Mouse (Mus musculus): ENCODE measurements around the gene Nts. TPM values are rescaled to one million over a fixed set of nuclear protein-coding genes. Genes with fewer than 3 reads are reported as not detected.
A peak's percentile ranks its signal among the peaks of the same experiment; 100 is the strongest.
"Not testable (repeated sequence)": the region's sequence is repeated elsewhere in the genome, so short reads cannot be mapped to it uniquely, and the experiment has no call there.

Nts gene
- not detected for total RNA-seq (2021)
- long read RNA-seq, experiment 1: 0 reads
- long read RNA-seq, experiment 2: 0 reads

DNA sequence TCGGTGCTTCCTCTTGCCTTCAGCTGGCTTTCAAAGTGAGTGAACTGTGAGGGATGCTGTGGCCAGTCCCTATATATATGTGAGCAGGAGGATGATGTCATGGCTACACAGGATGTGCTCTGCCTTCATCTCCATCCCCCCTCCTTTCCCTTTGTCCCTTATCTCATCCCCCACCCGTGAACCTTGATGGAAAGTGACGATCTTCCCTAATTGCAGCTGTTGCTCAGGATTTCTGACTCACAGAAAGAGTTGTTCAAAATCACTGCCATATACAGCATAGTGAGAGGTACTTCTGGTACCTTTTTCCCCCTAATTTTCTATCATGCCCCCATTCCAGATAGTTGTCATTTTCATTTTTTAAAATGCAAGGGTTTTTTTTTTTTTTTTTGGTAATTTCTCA is at the start of gene Nts:
TSS of gene Nts (minus strand) at position 101 of the 400 bp plus-strand sequence.
- TF ChIP-seq CTCF (IDR thresholded peaks at IDR 0.05): no peak
- Histone ChIP-seq H3K4me3 (no peak within 1 kb of the TSS), H3K27ac (no peak within 1 kb of the TSS)
- DNase-seq: no peak
- intact Hi-C loops (cut with DNase I): loop anchor here (5.0 kb wide), 1 partner anchor 332 kb away; no protein-coding TSS in a partner anchor

- Histone ChIP-seq H3K4me3 (no peak overlapping the region), H3K27ac (no peak overlapping the region)
- no peak for DNase-seq
- intact Hi-C loops (cut with DNase I): no loop called here
- TF ChIP-seq CTCF (IDR thresholded peaks at IDR 0.05): no peak
Observed at GRCm38 (mm10) chr10:102527901-102528300, 37.6 kb upstream of the Nts start.

- no peak for DNase-seq
- peak overlapping the region; percentile 84; the same call in 1 of the 2 replicates for H3K27ac ChIP-seq
- H3K4me3 ChIP-seq: peak overlapping the region; percentile 68
- intact Hi-C loops (cut with DNase I): no loop called here
- TF ChIP-seq CTCF (IDR thresholded peaks at IDR 0.05): no peak
Observed at GRCm38 (mm10) chr10:102514159-102514558, 23.9 kb upstream of the Nts start.

- intact Hi-C loops (cut with DNase I): no loop called here
- no peak for TF ChIP-seq CTCF (IDR thresholded peaks at IDR 0.05)
- DNase-seq: peak; percentile 35
- Histone ChIP-seq H3K4me3 (peak within 1 kb of the TSS; percentile 68), H3K27ac (peak within 1 kb of the TSS; percentile 84)
Observed at GRCm38 (mm10) chr10:102511807-102512461, 21.6 kb upstream of the Nts start, which contains the start of gene Rassf9. Gene Rassf9 (plus strand): TSS chr10:102512222.

DNA sequence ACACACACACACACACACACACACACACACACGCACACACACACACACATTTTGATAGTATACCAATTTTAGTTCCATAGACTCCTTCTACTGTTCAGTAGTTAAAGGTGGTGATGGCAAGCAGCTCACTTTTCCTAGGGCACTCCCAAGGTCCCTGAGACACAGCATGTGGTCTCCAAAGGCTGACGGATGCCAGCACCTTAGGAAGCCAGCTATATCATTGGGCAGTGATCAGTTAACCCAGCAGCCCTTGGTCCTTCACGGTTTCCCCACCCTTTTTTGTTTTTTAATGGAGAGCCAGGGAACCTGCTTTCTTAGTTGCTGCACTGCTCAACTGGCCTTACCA is 21.1 kb upstream of the Nts start:
- Histone ChIP-seq H3K27ac (peak overlapping the region; percentile 84), H3K4me3 (peak overlapping the region; percentile 68)
- no peak for DNase-seq
- TF ChIP-seq CTCF (IDR thresholded peaks at IDR 0.05): no peak
- intact Hi-C loops (cut with DNase I): no loop called here

- peak overlapping the region; percentile 28; the same call in 1 of the 2 replicates for H3K4me3 ChIP-seq
- intact Hi-C loops (cut with DNase I): no loop called here
- TF ChIP-seq CTCF (IDR thresholded peaks at IDR 0.05): no peak
- peak overlapping the region; percentile 76 for H3K27ac ChIP-seq
- DNase-seq: no peak
Observed at GRCm38 (mm10) chr10:102507386-102507785, 17.1 kb upstream of the Nts start.

- no peak overlapping the region for H3K27ac ChIP-seq
- peak; percentile 79 for TF ChIP-seq CTCF (IDR thresholded peaks at IDR 0.05)
- intact Hi-C loops (cut with DNase I): loop anchor here (2.0 kb wide), 1 partner anchor 236 kb away; no protein-coding TSS in a partner anchor
- DNase-seq: no peak
- H3K4me3 ChIP-seq: no peak overlapping the region
Observed at GRCm38 (mm10) chr10:102498754-102499153, 8.5 kb upstream of the Nts start.

DNA sequence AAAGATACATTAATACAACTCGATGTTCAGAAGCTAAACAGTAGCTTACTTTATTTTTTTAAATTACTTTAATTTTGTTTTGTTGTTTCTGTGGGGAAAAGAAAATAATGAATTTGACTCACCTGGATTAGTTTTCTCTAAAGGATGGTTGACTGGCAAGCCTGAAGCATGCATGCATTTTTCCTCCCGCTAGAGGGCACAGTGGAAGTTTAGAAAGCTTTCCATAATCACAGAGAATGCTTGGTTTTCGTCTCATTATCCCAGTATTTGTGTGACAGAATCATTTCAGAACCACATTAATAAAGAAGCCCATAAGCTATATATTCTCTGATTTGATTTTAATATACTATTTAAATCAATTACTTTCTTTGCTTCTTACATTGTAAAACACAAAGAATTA is 1.5 kb upstream of the Nts start:
- peak; percentile 72 for TF ChIP-seq CTCF (IDR thresholded peaks at IDR 0.05)
- DNase-seq: no peak
- no peak overlapping the region for H3K27ac ChIP-seq
- no peak overlapping the region for H3K4me3 ChIP-seq
- intact Hi-C loops (cut with DNase I): loop anchor here (5.0 kb wide), 1 partner anchor 331 kb away; no protein-coding TSS in a partner anchor

DNA sequence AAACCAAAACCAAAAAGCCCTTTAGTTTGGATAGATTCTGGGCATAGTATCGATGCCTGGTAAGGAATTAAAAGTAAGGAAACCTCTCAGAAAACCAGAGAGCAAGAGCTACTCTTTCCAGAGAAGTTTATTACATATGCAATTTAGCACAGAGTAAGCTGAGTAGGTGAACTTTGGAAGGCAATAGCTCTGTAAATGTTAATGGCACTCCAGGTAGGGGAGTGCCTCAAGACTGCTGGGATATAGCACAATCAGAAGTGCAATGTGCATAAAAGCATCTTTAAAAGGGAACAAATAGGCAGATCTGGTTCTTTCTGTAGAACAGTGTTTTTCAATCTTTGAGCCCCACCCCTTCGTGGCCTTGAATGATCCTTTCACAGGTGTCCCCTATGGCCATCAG is 20.9 kb downstream of the Nts start:
- TF ChIP-seq CTCF (IDR thresholded peaks at IDR 0.05): no peak
- DNase-seq: no peak
- intact Hi-C loops (cut with DNase I): no loop called here
- no peak overlapping the region for H3K4me3 ChIP-seq
- H3K27ac ChIP-seq: no peak overlapping the region

GRCm38 (mm10) chr10:102451756-102452155 is 38.5 kb downstream of the Nts start:
- no peak overlapping the region for H3K27ac ChIP-seq
- no peak for DNase-seq
- no peak overlapping the region for H3K4me3 ChIP-seq
- peak; percentile 83 for TF ChIP-seq CTCF (IDR thresholded peaks at IDR 0.05)
- intact Hi-C loops (cut with DNase I): loop anchor here (10.0 kb wide), 1 partner anchor 373 kb away; no protein-coding TSS in a partner anchor

GRCm38 (mm10) chr10:102449449-102449848 is 40.8 kb downstream of the Nts start:
- peak; percentile 85 for TF ChIP-seq CTCF (IDR thresholded peaks at IDR 0.05)
- no peak for DNase-seq
- no peak overlapping the region for H3K4me3 ChIP-seq
- H3K27ac ChIP-seq: no peak overlapping the region
- intact Hi-C loops (cut with DNase I): no loop called here

GRCm38 (mm10) chr10:102444912-102445556 is 45.3 kb downstream of the Nts start:
- intact Hi-C loops (cut with DNase I): no loop called here
- DNase-seq: no peak
- peak; percentile 41 for TF ChIP-seq CTCF (IDR thresholded peaks at IDR 0.05)
- Histone ChIP-seq H3K27ac (no peak overlapping the region), H3K4me3 (no peak overlapping the region)

- H3K4me3 ChIP-seq; intact Hi-C loops (cut with DNase I); H3K27ac ChIP-seq; DNase-seq: not testable (repeated sequence)
Observed at GRCm38 (mm10) chr10:102435467-102435866, 54.8 kb downstream of the Nts start.
